Mouse (Mus musculus) cerebellum, postnatal 10 days (tissue): ENCODE data around the gene Cers6.

ENCODE experiments used
- DNase-seq, 2 experiments: peaks; one replicate each; pipeline ENCODE4 v3.0.0; 2021; ENCODE audit warnings: mixed read lengths in 2 of 2

Gene Cers6

DNA sequence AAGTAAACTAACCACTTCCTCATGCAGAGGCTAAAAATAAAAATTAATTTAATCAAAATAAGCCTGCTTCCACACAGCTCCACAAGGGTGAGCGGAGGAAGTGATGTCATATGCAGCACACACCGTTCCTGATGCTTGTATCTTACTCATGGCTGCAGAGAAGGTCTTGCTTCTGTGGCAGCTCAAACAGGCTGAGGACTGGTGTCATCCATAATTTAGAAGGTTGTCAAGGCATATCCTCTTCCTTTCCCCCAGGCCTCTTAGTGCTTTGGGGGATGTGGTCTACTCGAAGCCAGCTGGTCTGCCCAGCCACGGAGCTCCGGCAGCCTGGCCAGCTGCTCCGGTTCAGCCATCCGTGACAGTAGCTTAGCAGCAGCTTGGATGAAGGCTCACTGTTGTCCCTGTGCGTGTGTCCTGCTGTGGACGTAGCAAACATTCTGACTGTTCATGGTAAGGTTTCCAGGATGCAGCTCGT lies 267.7 kb downstream of the Cers6 start:
- peak; percentile 61 to 73 for DNase-seq

DNA sequence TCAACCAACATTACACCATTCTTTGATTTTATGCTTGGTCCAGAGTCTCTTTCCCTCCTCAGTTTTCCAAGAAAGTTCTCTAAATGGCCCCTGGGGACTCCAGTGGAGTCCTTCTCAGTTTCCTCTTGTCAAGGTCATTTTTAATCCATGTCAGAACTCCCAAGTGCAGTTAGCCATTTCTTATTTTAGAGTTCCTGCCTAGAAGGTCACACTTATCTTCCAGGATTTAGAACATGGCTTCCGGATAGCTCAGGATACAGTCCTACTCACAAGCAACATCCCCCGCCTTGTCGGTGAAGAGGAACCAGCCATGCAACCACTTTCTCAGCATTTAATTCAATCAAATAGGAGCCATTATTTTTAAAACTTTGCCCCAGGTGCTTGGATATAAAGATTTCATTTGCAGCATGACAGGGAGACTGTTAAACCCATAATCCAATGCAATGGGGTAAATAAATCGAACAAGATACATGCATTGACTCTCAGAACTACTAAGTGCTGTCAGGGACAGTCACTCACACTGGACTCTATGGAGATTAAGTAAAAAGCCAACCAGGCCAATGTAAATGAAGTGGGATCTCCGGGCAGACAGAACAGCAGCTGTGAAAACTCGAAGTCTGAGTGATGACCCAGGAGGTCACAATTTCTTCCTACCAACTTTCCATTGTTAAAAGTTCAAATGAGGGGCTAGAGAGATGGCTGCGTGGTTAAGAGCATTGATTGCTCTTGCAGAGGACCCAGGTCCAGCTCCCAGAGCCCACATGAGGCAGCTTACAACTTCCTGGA lies 268.4 kb downstream of the Cers6 start:
- no peak for DNase-seq

GRCm38 (mm10) chr2:69132046-69132445 lies 270.8 kb downstream of the Cers6 start:
- no peak for DNase-seq

GRCm38 (mm10) chr2:69132488-69133040 lies 271.3 kb downstream of the Cers6 start:
- no peak for DNase-seq

GRCm38 (mm10) chr2:69134186-69134585 lies 272.9 kb downstream of the Cers6 start:
- DNase-seq: no peak

- no peak for DNase-seq
Measured at GRCm38 (mm10) chr2:69134937-69135336, 273.7 kb downstream of the Cers6 start.

DNA sequence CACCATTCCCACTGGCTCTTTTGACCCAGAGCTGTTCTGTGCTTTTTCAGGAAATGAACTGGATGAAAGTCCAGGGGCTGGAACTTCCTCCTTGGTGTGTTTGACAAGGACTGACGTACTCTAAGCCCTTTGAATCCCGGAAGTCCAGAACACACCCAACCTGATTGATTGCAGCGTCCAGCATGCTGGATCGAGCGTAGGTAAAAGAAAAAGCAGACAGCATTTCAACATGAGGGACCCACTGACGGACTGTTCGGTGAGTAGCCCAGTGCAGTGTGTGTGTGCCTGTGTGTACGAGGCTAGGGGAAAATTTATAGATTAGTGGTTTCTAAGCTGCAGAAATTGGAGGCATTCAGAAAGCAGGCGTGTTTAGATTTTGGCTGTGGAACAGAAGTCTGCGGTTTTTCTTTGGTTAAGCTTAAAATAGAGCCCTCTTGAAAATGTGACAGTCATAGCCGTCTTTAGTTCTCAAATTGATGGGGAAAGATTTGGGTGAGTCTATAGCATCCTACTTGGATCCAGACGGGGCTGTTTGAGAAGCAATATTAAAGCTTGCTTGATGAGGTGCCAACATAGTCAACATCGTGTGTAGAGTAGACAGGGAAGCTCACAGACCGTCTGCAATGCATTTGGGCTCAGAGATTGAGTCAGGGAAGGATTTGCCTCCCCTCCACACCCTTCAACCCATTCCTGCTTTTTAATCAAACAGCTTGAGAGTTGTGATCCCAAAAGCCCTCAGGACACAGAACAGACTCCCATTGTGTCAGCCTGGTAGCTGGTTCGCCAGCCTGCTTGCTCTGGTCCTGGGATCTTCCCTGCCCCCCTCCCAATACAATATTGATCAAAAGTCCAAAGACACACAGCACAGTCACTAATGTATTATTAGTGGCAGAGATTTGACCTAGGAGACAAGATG lies 274.7 kb downstream of the Cers6 start, which contains the start of gene Nostrin:
Gene Nostrin (plus strand): TSS at position 140 of the 916 bp plus-strand sequence.
- no peak for DNase-seq

DNA sequence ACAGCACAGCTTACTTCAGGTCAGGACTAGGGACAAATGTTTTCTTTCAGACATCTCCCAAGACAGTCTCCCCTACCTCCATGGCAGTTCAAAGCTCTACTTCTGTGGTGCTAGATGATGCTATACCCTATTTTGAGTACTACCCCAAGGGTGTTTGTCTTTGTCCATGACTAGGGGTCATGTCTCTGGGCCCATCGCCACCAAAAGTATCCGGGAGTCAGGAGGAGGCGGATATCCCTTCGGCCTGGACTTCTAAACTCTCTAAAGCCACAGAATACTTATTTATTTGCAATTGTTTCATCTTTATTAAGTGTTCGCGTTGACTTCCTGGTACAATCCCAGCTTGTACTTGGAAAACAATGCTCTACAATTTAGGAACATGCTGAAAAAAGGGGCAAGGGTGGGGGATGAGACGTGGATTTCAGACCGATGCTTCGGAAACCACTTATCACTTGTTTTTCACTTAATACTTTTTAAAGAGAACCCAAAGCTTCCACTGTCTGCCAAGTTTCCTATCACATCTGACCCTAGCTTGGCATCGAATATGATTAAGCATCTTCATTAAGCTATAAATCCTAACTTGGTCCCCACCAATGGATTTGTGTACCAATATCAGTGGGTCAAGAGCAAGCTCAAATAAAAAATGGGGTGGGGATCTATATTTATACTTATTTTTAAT lies 276.3 kb downstream of the Cers6 start:
- no peak for DNase-seq

GRCm38 (mm10) chr2:69138759-69139158 lies 277.5 kb downstream of the Cers6 start:
- peak; percentile 35 to 50 for DNase-seq

DNA sequence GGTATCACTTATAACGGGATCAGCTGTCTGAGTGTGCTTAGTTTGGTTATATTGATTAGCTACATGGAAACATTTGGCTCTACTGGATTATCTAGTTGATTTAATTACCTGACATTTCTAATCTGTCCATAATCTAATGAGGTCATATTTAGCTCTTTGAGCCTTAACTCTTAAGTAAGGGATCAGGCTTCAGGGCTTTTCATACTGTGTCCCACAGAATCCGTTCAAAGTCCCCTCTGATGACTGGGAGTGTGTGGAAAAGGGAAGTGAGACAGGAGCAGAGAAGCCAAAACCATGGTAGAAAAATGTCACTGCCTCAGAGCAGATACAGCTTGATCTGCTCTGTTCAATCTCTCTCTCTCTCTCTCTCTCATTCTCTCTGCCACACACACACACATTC lies 279.0 kb downstream of the Cers6 start:
- DNase-seq: no peak

- no peak for DNase-seq
Measured at GRCm38 (mm10) chr2:69140816-69141215, 279.6 kb downstream of the Cers6 start.

GRCm38 (mm10) chr2:69148691-69149090 lies 287.4 kb downstream of the Cers6 start:
- no peak for DNase-seq

DNA sequence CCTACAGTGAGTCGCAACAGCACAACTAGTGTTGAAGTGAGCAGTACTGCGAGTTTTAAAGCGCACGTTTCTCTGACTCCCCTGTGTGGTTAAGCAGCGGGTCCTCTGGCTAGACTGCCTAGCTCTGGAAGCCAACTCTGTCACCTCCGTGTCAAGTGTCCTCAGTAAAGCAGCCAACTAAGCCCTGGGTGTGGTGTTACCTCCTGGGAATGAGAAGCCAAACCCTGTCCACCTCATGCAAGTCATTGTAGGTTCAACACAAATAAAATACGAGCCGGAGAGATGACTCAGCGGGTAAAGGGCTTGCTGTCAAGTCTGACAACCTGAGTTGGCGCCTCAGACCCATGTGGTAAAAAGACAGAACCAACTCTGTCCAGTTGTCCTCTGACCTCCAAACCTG lies 287.9 kb downstream of the Cers6 start:
- no peak for DNase-seq

GRCm38 (mm10) chr2:69150841-69151240 lies 289.6 kb downstream of the Cers6 start:
- no peak for DNase-seq

DNA sequence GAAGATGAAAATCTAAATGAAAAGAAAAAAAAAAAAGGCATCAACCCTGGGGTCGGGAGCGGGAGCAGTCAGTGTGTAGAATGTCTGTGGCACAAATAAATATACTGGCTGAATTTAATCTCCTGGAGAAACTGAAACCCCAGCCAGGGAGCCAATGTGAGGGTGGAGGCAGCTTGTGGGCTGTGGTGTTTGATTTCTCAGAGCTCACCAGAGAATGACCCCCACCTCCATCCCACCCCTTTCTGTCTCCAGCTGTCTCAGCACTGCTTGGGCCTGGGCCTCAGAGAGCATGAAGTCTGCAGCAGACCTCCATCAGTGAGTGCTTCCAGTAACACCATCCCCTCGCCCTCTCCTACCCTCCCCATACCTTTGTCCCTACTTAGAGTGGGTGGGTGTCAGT lies 294.6 kb downstream of the Cers6 start:
- DNase-seq: no peak

DNA sequence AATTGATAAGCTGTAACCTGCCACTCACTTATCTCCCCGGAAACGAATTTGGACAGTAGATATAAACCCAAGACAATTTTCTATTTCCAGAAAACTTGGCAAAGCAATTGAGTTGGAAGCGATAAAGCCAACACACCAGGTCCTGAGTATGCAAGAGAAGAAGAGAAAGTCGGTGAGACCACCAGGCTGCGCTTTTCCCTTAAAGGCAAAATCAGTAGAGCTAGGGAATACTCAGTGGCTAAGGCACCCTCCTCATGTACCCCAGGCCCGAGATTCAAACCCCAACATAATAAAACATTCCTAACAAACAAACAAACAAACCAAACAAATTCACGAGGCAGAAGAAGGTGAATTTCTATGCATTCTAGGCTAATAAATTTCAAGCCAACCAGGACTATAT lies 295.0 kb downstream of the Cers6 start:
- DNase-seq: no peak

DNA sequence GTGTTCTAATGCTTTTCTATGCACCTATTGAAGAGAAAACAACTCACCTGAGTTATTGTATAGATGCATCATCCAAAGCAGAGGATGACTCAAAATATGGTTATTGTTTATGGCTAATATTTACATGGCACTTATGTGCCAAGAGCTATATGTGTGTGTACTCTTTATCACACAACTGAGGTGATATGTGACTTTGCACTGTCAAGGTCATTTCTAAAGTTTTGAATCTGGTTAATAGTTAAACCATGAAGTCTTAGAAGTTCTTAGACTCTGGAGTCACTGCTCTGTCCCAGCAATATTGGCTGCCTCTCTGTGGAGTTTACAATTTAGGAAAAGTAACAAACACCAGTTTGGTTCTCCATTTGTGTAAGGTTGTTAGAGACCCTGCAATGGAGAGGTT lies 297.7 kb downstream of the Cers6 start:
- no peak for DNase-seq
